Mouse (Mus musculus) erythroblast, adult 5-6 weeks (primary cell): ENCODE results near the gene Slc48a1. TPM values are rescaled to one million over a fixed set of nuclear protein-coding genes. Genes with fewer than 3 reads are reported as not detected.

ENCODE experiments used
- ATAC-seq: replicated peaks from 2 replicates; pipeline ENCODE4 v1.8.0; 2016; ENCODE audit warnings: moderate number of reproducible peaks, mild to moderate bottlenecking, moderate TSS enrichment, inconsistent platforms; ENCODE audit not compliant: poor library complexity, low FRiP score, severe bottlenecking
- total RNA-seq, 2 experiments: library from RNA; stranded (forward) in 1 of 2; stranded (reverse) in 1 of 2; fragments of 150-400 nt in 1 of 2; fragments of 200-764, 138-1000 nt in 1 of 2; gene quantifications; 2 replicates each; pipeline versions ENCODE4 v1.2.3 to v1.2.4; 2015 to 2017; ENCODE audit warnings: low replicate concordance in 2 of 2

Gene Slc48a1
- total RNA-seq (2015; ENCODE audit: low replicate concordance) (187 and 225 TPM in 2 replicates), total RNA-seq (2017; ENCODE audit: low replicate concordance) (172 and 185 TPM in 2 replicates)

DNA sequence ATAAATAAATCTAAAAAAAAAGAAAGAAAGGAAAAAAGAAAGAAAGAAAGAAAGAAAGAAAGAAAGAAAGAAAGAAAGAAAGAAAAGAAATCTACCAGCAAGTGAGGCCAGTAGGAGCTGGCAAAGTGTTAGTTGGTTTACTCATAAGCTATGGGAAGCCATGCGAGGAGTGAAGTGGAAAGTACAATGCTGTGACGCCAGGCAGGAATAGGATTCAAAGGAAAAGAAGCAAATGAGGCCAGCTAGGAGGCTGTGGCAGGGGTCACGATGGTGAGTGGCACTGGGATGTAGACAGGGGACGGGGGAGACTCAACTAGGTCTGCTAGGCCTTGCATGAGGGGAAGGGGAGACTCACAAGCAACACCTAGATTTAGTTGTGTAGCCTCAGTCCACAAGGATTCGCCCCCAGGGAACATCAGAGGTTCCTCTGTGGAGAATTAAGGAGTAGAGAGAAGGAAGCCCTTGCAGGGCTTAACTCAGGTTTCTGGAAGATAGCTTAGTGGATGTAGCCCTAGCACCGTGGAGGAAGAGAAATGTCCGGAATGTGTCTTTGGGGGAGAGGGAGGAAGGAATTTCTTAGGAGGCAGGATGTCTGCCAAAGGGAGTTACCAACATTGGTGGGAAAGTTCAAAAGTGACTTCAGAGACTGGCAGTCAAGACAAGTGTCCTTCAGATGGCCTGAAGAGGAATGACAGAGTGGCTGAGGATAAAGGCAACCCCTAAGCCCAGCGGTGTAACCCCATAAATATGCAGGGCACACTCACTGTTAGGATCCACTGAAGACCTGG, at the start of gene Slc48a1:
Gene Slc48a1, plus strand, starts transcription at position 210 of the 788 bp plus-strand sequence.
- ATAC-seq: no peak

GRCm38 (mm10) chr15:97728804-97729203, 49.5 kb upstream of the Slc48a1 start:
- no peak for ATAC-seq

DNA sequence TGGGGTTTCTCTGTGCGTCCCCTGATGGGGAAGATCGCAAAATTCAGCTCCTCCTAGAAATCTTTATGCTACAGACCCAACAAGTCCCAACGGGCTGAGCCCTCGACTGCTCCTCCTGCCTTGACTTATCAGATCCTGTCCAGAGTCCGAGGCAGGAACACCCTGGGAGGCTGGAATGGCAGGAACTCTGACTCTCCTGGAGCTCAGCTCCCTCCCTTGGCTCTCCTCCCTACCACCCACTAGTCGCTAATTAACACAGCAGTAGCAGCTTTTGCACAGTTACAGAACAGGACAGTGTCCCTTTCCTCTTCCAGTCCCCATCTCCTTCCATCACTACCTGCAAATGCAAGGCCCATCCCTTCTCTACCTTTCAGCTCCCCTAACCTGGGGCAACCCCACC, 48.0 kb upstream of the Slc48a1 start:
- ATAC-seq: no peak

GRCm38 (mm10) chr15:97731111-97731510, 47.2 kb upstream of the Slc48a1 start, which contains the start of gene Endou:
Endou (minus strand) TSS chr15:97731339.
- ATAC-seq: no peak

GRCm38 (mm10) chr15:97731988-97732387, 46.3 kb upstream of the Slc48a1 start:
- ATAC-seq: no peak

- ATAC-seq: no peak
These were observed 39.4 kb upstream of the Slc48a1 start for GRCm38 (mm10) chr15:97738923-97739322.

- no peak for ATAC-seq
These were observed 38.0 kb upstream of the Slc48a1 start for GRCm38 (mm10) chr15:97740283-97740732.

GRCm38 (mm10) chr15:97741662-97742061, 36.7 kb upstream of the Slc48a1 start:
- ATAC-seq: no peak

DNA sequence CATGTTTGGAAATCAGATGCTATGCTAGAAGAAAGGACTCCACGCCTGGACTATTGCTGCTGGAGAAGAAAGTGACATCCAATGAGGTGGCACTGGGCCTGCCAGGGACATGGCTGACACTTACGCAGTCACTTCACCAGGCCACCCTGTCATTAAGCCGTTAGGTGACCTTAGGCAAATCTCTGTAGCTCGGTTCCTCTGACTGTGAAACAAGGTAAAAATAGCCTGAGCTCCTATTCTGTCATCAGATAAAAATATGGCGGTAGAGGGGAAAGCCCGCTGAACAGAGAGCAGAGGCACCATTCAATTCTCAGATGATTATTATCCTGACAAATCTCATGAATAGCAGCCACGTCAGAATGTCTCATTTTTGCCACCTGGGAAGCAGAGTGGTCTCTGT, 36.2 kb upstream of the Slc48a1 start:
- no peak for ATAC-seq

DNA sequence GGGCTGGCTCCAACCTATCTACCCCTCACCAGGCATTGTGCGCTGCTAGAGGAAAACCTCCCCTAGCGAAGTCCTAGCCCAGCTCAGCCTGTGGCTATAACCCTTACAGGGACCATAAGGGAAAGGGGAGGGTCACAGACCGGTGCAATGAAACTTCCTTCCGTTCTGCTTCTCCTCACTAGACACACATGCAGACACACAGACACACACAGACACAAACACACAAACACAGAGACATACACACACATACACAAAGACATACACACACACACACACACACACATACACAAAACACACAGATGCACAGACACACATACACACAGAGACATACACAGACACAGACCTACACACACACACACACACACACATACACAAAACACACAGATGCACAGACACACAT, 35.7 kb upstream of the Slc48a1 start:
- no peak for ATAC-seq

DNA sequence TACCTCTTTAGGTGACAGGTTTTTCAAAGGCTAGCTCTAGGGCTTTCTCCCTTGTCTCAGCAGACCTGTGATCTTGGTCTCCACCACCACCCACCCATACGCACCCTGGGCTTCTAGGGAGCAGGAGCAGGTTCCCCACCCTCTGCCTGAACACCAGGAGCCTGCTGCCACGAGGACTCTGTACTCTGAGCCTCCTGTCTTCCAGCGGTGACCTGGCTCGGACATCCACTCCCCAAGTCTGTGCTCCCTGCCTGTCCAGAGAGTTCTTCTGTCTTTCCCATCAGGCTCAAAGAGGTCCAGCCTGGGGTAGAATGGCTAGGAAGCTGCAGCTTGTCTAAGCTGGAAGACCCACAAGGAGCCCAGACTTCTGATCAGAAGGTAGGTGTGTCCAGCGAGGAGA, 35.1 kb upstream of the Slc48a1 start:
- ATAC-seq: no peak

GRCm38 (mm10) chr15:97743961-97744525, 34.3 kb upstream of the Slc48a1 start:
- no peak for ATAC-seq

DNA sequence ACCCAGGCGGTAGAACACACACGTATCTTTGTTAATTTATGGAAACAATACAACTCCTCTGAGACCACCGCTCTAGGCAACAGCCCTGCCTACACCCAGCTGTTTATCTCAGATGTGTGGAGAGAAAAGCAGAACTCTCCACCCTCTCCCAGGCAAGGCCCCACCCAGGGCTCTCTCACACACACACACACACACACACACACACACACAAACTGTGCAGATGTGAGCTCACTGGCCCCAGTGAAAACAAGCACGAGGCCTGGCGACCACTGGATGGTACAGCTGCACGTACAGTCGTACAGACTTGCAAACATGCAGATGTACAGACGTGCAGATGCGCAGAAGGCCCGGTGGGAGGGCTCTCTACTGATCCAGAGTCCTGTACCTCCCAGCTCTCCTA, 33.4 kb upstream of the Slc48a1 start:
- no peak for ATAC-seq

GRCm38 (mm10) chr15:97745331-97745730, 33.0 kb upstream of the Slc48a1 start:
- no peak for ATAC-seq

- no peak for ATAC-seq
These were observed 32.0 kb upstream of the Slc48a1 start for GRCm38 (mm10) chr15:97746278-97746677.

DNA sequence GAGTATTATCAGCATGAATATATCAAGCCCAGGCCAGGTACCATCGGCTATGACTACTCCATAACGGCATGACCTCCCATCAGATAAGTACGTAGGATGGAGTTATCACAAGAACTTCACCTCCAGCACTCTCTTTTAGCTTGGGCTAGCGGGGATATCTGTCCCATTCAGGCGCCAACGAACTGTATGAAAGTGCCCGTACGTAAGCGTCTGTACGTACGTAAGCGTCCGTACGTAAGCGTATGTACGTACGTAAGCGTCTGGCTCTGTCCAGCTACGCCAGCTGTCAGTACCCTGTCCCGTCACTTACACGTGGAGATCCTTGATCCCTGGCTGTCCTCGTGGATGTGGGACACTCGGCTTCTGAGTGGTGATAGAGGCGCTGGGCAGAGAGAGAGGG, 31.6 kb upstream of the Slc48a1 start:
- peak; percentile 53; the same call in 1 of the 2 replicates for ATAC-seq

DNA sequence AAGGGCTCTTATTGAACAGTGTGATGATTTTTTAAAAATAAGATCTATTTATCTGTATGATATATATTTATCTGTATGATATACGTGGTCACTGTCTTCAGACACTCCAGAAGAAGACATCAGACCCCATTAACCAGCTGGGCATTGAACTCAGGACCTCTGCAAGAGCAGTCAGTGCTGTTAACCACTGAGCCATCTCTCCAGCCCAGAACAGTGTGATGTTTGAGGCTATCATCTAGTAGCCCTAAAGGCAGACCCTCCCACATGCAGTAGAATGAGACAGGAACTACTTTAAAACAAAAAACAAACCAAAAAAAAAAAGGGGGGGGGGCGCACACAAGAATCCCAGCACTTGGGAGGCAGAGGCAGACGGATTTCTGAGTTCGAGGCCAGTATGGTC, 30.8 kb upstream of the Slc48a1 start:
- no peak for ATAC-seq

DNA sequence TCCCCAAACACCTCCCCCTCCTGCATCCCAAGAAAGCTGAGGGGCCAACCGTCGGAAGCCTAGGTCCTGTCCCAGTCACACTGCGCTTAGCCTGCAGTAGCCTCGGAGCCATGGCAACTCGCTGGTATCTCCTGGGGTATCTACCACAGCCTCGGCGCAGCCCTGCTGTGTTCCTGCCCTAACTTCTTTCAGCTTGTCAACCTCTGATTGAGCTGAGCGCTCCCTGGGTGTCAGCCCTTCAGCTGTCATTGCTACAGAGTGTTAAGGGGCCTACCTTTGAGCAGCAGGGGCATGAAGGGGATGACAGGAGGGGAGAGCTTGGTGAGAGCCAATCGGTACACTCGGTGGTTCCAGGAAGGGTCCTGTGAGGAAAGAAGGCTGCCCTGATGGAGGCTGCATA, 30.0 kb upstream of the Slc48a1 start:
- ATAC-seq: no peak

DNA sequence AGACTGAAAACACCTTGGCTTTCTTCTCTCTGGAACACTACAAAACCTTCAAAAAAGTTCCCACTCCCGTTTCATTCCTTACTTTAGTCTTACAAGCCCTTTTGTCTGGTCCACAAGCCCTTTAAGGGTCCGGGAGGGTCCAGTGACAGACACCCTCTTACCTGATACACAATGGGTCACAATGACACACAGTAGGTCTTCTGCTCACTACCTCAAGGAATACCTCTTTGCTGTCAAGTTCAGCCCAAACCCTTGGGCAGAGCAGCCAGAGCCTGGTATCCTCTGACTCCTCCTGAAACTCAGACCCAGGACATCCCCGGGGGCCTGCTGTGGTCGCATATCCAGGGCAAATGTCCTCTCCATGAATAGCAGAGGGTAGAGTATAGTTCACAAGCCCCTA, 29.4 kb upstream of the Slc48a1 start:
- no peak for ATAC-seq

DNA sequence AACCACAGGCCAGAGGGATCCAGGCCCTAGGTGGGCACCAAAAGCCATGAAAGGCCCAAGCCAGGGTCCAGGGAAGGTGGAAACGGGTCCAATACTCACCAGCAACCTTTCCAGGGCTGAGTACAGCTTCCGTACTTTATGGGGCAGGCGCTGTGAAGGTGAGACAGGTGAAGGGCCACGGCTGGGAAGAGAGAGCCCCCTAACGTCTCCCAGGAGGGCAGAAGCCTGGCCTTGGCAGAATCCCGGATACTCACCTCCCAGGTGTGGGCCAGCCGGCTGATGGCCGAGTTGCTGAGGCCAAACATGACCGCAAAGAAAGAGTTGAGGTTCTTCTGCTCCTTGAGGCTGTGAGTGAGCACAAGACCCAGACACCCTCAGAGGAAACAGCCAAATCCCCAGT, 28.9 kb upstream of the Slc48a1 start:
- no peak for ATAC-seq

GRCm38 (mm10) chr15:97749841-97750240, 28.5 kb upstream of the Slc48a1 start:
- ATAC-seq: no peak
